Mouse (Mus musculus) kidney, embryonic 14.5 days (tissue): ENCODE measurements around the gene Smarca1. TPM values are rescaled to one million over a fixed set of nuclear protein-coding genes. Genes with fewer than 3 reads are reported as not detected.

Experiments
- ATAC-seq: fragments of 200-750 bp; cut with Nextera tagmentation; 2 replicates; pipeline ENCODE4 v1.8.0; 2017; ENCODE audit warnings: moderate number of reproducible peaks, mild to moderate bottlenecking, moderate TSS enrichment, moderate library complexity; ENCODE audit not compliant: low FRiP score, low TSS enrichment
- H3K27ac ChIP-seq: fragments of 300-500 bp; sonication (generic); 2 replicates; pipeline ENCODE4 v1.5.1; 2014; ENCODE audit warnings: low read depth, mild to moderate bottlenecking, low read length, moderate library complexity, mixed read lengths
- H3K27me3 ChIP-seq: fragments of 300-500 bp; sonication (generic); 2 replicates; pipeline ENCODE4 v1.6.1; 2014; ENCODE audit warnings: mild to moderate bottlenecking, low read length; ENCODE audit not compliant: control insufficient read depth, insufficient read depth
- H3K36me3 ChIP-seq: fragments of 300-500 bp; sonication (generic); 2 replicates; pipeline ENCODE4 v1.6.1; 2014; ENCODE audit warnings: low read length, mixed read lengths; ENCODE audit not compliant: control insufficient read depth, insufficient read depth
- H3K4me1 ChIP-seq: fragments of 300-500 bp; sonication (generic); 2 replicates; pipeline ENCODE4 v1.6.1; 2014; ENCODE audit warnings: low read length, mixed read lengths; ENCODE audit not compliant: control insufficient read depth, insufficient read depth
- H3K4me2 ChIP-seq: fragments of 300-500 bp; sonication (generic); replicated peaks from 2 replicates; pipeline ENCODE4 v1.6.1; 2014; ENCODE audit warnings: low read depth, mild to moderate bottlenecking, low read length
- H3K4me3 ChIP-seq: fragments of 300-500 bp; sonication (generic); 2 replicates; pipeline ENCODE4 v1.5.1; 2014; ENCODE audit warnings: mild to moderate bottlenecking, low read length
- H3K9ac ChIP-seq: fragments of 300-500 bp; sonication (generic); 2 replicates; pipeline ENCODE4 v1.6.1; 2014; ENCODE audit warnings: low read depth, mild to moderate bottlenecking, low read length, moderate library complexity
- H3K9me3 ChIP-seq: fragments of 300-500 bp; sonication (generic); 2 replicates; pipeline ENCODE4 v1.6.1; 2016; ENCODE audit warnings: low read length; ENCODE audit not compliant: control insufficient read depth
- WGBS: fragments of 180-500 bp; shearing (Covaris S2); extraction: QIAGEN DNeasy Blood & Tissue Kit; methylation state at CpG from one replicate; pipeline ENCODE4 v1.1.7; 2014; 5-methylcytosine and 5-hydroxymethylcytosine counted together
- polyA plus RNA-seq: library from polyadenylated mRNA; unstranded; fragments of >200 nt; fragmentation: Nextera tagmentation; extraction: Ambion mirVana; gene quantifications from 2 replicates; pipeline ENCODE4 v1.2.1, GENCODE M21; 2014

Gene Smarca1
- polyA plus RNA-seq, 1 experiment from 2014 or later: 23.8 TPM

DNA sequence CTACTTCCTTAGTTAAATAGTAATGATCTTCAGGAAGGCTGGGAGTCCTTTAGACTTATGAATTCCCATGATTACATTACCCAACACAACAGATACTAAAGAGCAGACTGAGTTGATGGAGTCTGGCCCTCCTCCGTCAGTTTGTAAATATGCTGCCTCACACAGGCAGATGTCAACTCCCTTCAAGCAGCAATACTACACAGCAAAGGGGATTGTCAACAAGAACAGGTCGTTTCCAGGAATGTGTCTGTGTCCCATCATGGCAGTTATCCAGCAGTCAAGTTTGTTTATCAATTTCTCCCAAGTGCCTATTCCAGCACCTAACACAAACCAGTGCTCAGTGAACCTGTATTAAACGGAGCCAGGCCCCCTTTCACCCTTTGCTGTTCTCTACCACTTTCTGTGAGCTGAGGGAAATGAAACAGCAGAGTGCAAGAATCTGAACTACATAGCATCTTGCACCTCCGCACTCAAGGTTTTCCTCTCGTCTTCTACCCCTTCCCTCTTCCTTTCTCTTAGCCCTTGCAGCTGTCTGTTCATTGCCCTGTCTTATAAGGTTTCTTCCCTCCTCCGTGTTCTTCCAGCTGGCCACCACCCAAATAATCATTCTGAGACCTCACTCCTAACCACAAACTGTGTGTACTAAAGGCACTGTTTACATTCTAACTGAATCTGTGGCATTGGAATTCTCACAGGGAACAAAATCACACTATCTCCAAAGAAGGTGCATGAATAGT lies 57.5 kb downstream of the Smarca1 start:
- Histone ChIP-seq H3K27me3 (no peaks in the 10 kb centered on the region), H3K27ac (no peak overlapping the region), H3K4me1 (no peaks in the 10 kb centered on the region), H3K9me3 (no peaks in the 10 kb centered on the region), H3K9ac (no peak overlapping the region), H3K36me3 (no peaks in the 10 kb centered on the region), H3K4me2 (no peak overlapping the region), H3K4me3 (no peak overlapping the region)
- 71% methylated on average over 6 of the region's 6 CpGs for WGBS
- ATAC-seq: no peak

DNA sequence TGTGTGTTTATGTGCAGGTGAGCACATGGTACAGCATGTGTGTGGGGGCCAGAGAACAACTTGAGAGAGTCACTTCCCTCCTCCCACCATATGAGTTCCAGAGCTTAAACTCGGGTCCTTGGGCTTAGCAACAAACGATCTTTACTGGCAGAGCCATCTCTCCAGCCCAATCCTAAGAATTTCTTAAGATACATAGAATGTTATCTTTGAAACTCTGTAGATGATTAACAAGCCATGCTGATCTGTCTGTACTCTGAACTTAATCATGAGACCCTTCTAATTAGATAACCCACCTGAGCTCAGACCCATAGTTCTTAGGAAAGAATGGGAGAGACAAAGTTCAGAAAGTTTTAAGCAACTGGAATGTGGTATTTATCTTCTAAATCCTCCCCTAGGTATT lies 59.3 kb downstream of the Smarca1 start:
- 69% methylated on average over 2 of the region's 2 CpGs for WGBS
- Histone ChIP-seq H3K4me2 (no peak overlapping the region), H3K9ac (no peak overlapping the region), H3K27ac (no peak overlapping the region), H3K4me3 (no peak overlapping the region), H3K9me3 (no peaks in the 10 kb centered on the region), H3K27me3 (no peaks in the 10 kb centered on the region), H3K4me1 (no peaks in the 10 kb centered on the region), H3K36me3 (no peaks in the 10 kb centered on the region)
- ATAC-seq: no peak

DNA sequence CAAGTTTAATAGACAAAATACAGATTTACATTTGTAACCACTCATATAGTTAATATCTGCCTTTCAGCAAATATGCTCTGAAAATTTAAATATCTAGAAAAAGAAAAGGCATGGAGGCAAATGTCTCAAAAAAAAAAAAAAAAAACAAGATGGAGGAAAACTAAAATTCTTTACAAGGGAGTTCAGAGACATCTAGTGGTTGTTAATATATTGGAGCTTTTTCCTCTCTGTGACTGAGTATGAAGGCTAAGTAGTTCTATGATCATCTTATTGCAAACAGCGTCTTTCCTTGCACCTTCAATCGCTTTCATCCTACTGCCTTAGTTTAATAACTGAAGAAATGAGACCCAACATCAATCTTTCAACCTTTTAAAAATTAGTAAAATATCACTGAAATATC lies 72.2 kb downstream of the Smarca1 start:
- Histone ChIP-seq H3K4me1 (no peaks in the 10 kb centered on the region), H3K4me3 (no peak overlapping the region), H3K27ac (no peak overlapping the region), H3K9me3 (no peaks in the 10 kb centered on the region), H3K27me3 (no peaks in the 10 kb centered on the region), H3K36me3 (no peaks in the 10 kb centered on the region), H3K9ac (no peak overlapping the region), H3K4me2 (no peak overlapping the region)
- whole genome bisulfite sequencing: 69% methylated on average over 2 of the region's 2 CpGs
- no peak for ATAC-seq

GRCm38 (mm10) chrX:47808717-47809116 lies 84.1 kb downstream of the Smarca1 start:
- 82% methylated on average over 2 of the region's 2 CpGs for WGBS
- no peak for ATAC-seq
- H3K27ac ChIP-seq: no peak overlapping the region

GRCm38 (mm10) chrX:47764440-47764839 lies 128.3 kb downstream of the Smarca1 start:
- ATAC-seq: no peak
- 76% methylated on average over 1 of the region's 1 CpGs for WGBS

More at GRCm38 (mm10) chrX:47808717-47809116, 84.1 kb downstream of the Smarca1 start:
- Histone ChIP-seq H3K4me1 (no peaks in the 10 kb centered on the region), H3K36me3 (no peaks in the 10 kb centered on the region), H3K4me2 (no peak overlapping the region), H3K9ac (no peak overlapping the region), H3K9me3 (no peaks in the 10 kb centered on the region), H3K27me3 (no peaks in the 10 kb centered on the region), H3K4me3 (no peak overlapping the region)

GRCm38 (mm10) chrX:47760212-47760611 lies 132.6 kb downstream of the Smarca1 start:
- 35% methylated on average over 1 of the region's 1 CpGs for WGBS

More at GRCm38 (mm10) chrX:47764440-47764839, 128.3 kb downstream of the Smarca1 start:
- H3K27me3 ChIP-seq: no peaks in the 10 kb centered on the region
- H3K9ac ChIP-seq: no peak overlapping the region
- no peak overlapping the region for H3K4me3 ChIP-seq
- no peak overlapping the region for H3K27ac ChIP-seq
- no peaks in the 10 kb centered on the region for H3K9me3 ChIP-seq
- H3K4me1 ChIP-seq: no peaks in the 10 kb centered on the region
- H3K4me2 ChIP-seq: no peak overlapping the region
- H3K36me3 ChIP-seq: no peaks in the 10 kb centered on the region

More at GRCm38 (mm10) chrX:47760212-47760611, 132.6 kb downstream of the Smarca1 start:
- Histone ChIP-seq H3K36me3 (no peaks in the 10 kb centered on the region), H3K9ac (no peak overlapping the region), H3K4me3 (no peak overlapping the region), H3K9me3 (no peaks in the 10 kb centered on the region), H3K4me1 (no peaks in the 10 kb centered on the region), H3K4me2 (no peak overlapping the region), H3K27ac (no peak overlapping the region), H3K27me3 (no peaks in the 10 kb centered on the region)
- ATAC-seq: no peak

Other genes with a start within 250 kb of the Smarca1 start
- 19.0 and 22.7 TPM in 2 replicates for gene Ocrl, start 19.4 kb upstream of the Smarca1 start, polyA plus RNA-seq
- 4.0 and 4.7 TPM in 2 replicates for gene Apln, start 141.9 kb upstream of the Smarca1 start, polyA plus RNA-seq
- 2.3 and 3.5 TPM in 2 replicates for gene Xpnpep2, start 215.8 kb upstream of the Smarca1 start, polyA plus RNA-seq